Mouse (Mus musculus) hindbrain, postnatal 0 days (tissue): ENCODE data around the gene Ephb2. TPM values are rescaled to one million over a fixed set of nuclear protein-coding genes. Genes with fewer than 3 reads are reported as not detected.

ENCODE experiments used
- ATAC-seq: fragments of 200-750 bp; cut with Nextera tagmentation; 2 replicates; pipeline ENCODE4 v1.8.0; 2017; ENCODE audit warnings: mild to moderate bottlenecking, moderate TSS enrichment, moderate library complexity
- DNase-seq: peaks from one replicate; pipeline ENCODE4 v3.0.0-alpha.2; 2015; ENCODE audit warnings: low spot score
- H3K27ac ChIP-seq: fragments of 300-500 bp; sonication (generic); 2 replicates; pipeline ENCODE4 v1.5.1; 2014; ENCODE audit warnings: mild to moderate bottlenecking
- H3K27me3 ChIP-seq: fragments of 300-500 bp; sonication (generic); 2 replicates; pipeline ENCODE4 v1.6.1; 2014; ENCODE audit warnings: low read length, mixed read lengths; ENCODE audit not compliant: insufficient read depth
- H3K36me3 ChIP-seq: fragments of 300-500 bp; sonication (generic); 2 replicates; pipeline ENCODE4 v1.6.1; 2014; ENCODE audit warnings: low read length, mixed read lengths; ENCODE audit not compliant: insufficient read depth
- H3K4me1 ChIP-seq: fragments of 300-500 bp; sonication (generic); 2 replicates; pipeline ENCODE4 v1.6.1; 2014; ENCODE audit warnings: antibody characterized with exemption, low read length, mixed read lengths; ENCODE audit not compliant: insufficient read depth
- H3K4me2 ChIP-seq: fragments of 300-500 bp; sonication (generic); 2 replicates; pipeline ENCODE4 v1.6.1; 2014; ENCODE audit warnings: low read depth, mild to moderate bottlenecking, low read length, moderate library complexity, mixed read lengths
- H3K4me3 ChIP-seq: fragments of 300-500 bp; sonication (generic); 2 replicates; pipeline ENCODE4 v1.5.1; 2014; ENCODE audit warnings: low read length
- H3K9ac ChIP-seq: fragments of 300-500 bp; sonication (generic); replicated peaks from 2 replicates; pipeline ENCODE4 v1.6.1; 2014; ENCODE audit warnings: mild to moderate bottlenecking, low read length, moderate library complexity, mixed read lengths
- H3K9me3 ChIP-seq: fragments of 300-500 bp; sonication (generic); 2 replicates; pipeline ENCODE4 v1.6.1; 2016; ENCODE audit warnings: low read length, mixed read lengths
- CTCF ChIP-seq: IDR thresholded peaks from 2 replicates; pipeline ENCODE4 v1.5.1; 2016; ENCODE audit warnings: antibody characterized with exemption, control low read depth, low read depth
- WGBS: fragments of 180-500 bp; shearing (Covaris S2); extraction: QIAGEN DNeasy Blood & Tissue Kit; methylation state at CpG from one replicate; pipeline ENCODE4 v1.1.7; 2014; 5-methylcytosine and 5-hydroxymethylcytosine counted together
- polyA plus RNA-seq: library from polyadenylated mRNA; unstranded; fragments of >200 nt; fragmentation: Nextera tagmentation; extraction: Ambion mirVana; gene quantifications from 2 replicates; pipeline ENCODE4 v1.2.1, GENCODE M21; 2015
- total RNA-seq: library from RNA; depleted of rRNA; stranded (reverse); fragments of >200 nt; gene quantifications from 2 replicates; pipeline ENCODE4 v1.2.3, GENCODE M21; 2014

Ephb2 gene
- total and polyA plus RNA-seq, 2 experiments from 2014 or later, result 13.0 to 136 TPM

- no peak overlapping the region for H3K4me2 ChIP-seq
- no peak for TF ChIP-seq CTCF
- no peak overlapping the region for H3K9ac ChIP-seq
- H3K27ac ChIP-seq, result no peak overlapping the region
- WGBS, result 89% methylated on average over 4 of the region's 4 CpGs
- no peak overlapping the region for H3K4me3 ChIP-seq
- H3K36me3 ChIP-seq, result no peaks in the 10 kb centered on the region
- H3K27me3 ChIP-seq, result no peaks in the 10 kb centered on the region
- ATAC-seq, result no peak
- H3K9me3 ChIP-seq, result no peaks in the 10 kb centered on the region
- DNase-seq, result no peak
- peaks cover 5% of the 10 kb centered on the region; the same call in 1 of the 2 replicates for H3K4me1 ChIP-seq
These were observed 6.2 kb upstream of the Ephb2 start for GRCm38 (mm10) chr4:136842033-136842432.

- DNase-seq, result peak; percentile 91
- peaks cover 6% of the 10 kb centered on the region; the same call in 1 of the 2 replicates for H3K4me1 ChIP-seq
- H3K9ac ChIP-seq, result no peak overlapping the region
- H3K9me3 ChIP-seq, result no peaks in the 10 kb centered on the region
- no peaks in the 10 kb centered on the region for H3K27me3 ChIP-seq
- WGBS, result 5% methylated on average over 5 of the region's 5 CpGs
- H3K4me3 ChIP-seq, result no peak overlapping the region
- peak; percentile 64; the same call in 1 of the 2 replicates for ATAC-seq
- no peak overlapping the region for H3K27ac ChIP-seq
- H3K4me2 ChIP-seq, result no peak overlapping the region
- no peaks in the 10 kb centered on the region for H3K36me3 ChIP-seq
- TF ChIP-seq CTCF, result peak; percentile 93
These were observed 5.3 kb upstream of the Ephb2 start for GRCm38 (mm10) chr4:136841056-136841455.

GRCm38 (mm10) chr4:136838462-136838861 is 2.7 kb upstream of the Ephb2 start:
- Histone ChIP-seq H3K9ac (no peak overlapping the region), H3K27me3 (no peaks in the 10 kb centered on the region), H3K4me2 (no peak overlapping the region), H3K9me3 (no peaks in the 10 kb centered on the region), H3K27ac (no peak overlapping the region), H3K4me3 (no peak overlapping the region), H3K4me1 (peaks cover 17% of the 10 kb centered on the region), H3K36me3 (no peaks in the 10 kb centered on the region)
- DNase-seq, result no peak
- 36% methylated on average over 9 of the region's 9 CpGs for WGBS
- no peak for ATAC-seq
- no peak for TF ChIP-seq CTCF

- H3K4me2 ChIP-seq, result no peak overlapping the region
- no peaks in the 10 kb centered on the region for H3K27me3 ChIP-seq
- H3K36me3 ChIP-seq, result no peaks in the 10 kb centered on the region
- H3K4me3 ChIP-seq, result no peak overlapping the region
- H3K27ac ChIP-seq, result no peak overlapping the region
- no peak for DNase-seq
- H3K9ac ChIP-seq, result no peak overlapping the region
- no peaks in the 10 kb centered on the region for H3K9me3 ChIP-seq
- H3K4me1 ChIP-seq, result peaks cover 21% of the 10 kb centered on the region
- no peak for TF ChIP-seq CTCF
- WGBS, result 48% methylated on average over 9 of the region's 9 CpGs
- ATAC-seq, result no peak
These were observed 2.2 kb upstream of the Ephb2 start for GRCm38 (mm10) chr4:136838026-136838425.

GRCm38 (mm10) chr4:136836387-136836931 is 671 bp upstream of the Ephb2 start:
- Histone ChIP-seq H3K4me1 (peaks cover 31% of the 10 kb centered on the region), H3K27me3 (no peaks in the 10 kb centered on the region), H3K36me3 (no peaks in the 10 kb centered on the region), H3K9ac (peak overlapping the region; percentile 92), H3K9me3 (no peaks in the 10 kb centered on the region), H3K4me3 (peak overlapping the region; percentile 87), H3K27ac (peak overlapping the region; percentile 98), H3K4me2 (peak overlapping the region; percentile 91)
- 0 out of 2 replicates have a peak, but pooled peaks have one; percentile 1 for TF ChIP-seq CTCF
- 1% methylated on average over 27 of the region's 27 CpGs for WGBS
- ATAC-seq (peak; percentile 75), DNase-seq (peak; percentile 84)

GRCm38 (mm10) chr4:136834815-136835620 is 770 bp downstream of the Ephb2 start:
- TF ChIP-seq CTCF, result no peak

GRCm38 (mm10) chr4:136834439-136834814 is 1.4 kb downstream of the Ephb2 start:
- peak overlapping the region; percentile 87 for H3K4me3 ChIP-seq
- DNase-seq, result peak; percentile 35
- H3K9me3 ChIP-seq, result no peaks in the 10 kb centered on the region
- peak overlapping the region; percentile 91 for H3K4me2 ChIP-seq
- peaks cover 31% of the 10 kb centered on the region for H3K4me1 ChIP-seq
- 5% methylated on average over 12 of the region's 12 CpGs for WGBS
- no peak for TF ChIP-seq CTCF
- H3K36me3 ChIP-seq, result no peaks in the 10 kb centered on the region
- H3K27ac ChIP-seq, result 0 out of 2 replicates have a peak overlapping the region, but pooled peaks have one; percentile 98
- no peak for ATAC-seq
- H3K9ac ChIP-seq, result peak overlapping the region; percentile 92
- H3K27me3 ChIP-seq, result no peaks in the 10 kb centered on the region

More at GRCm38 (mm10) chr4:136834815-136835620, 770 bp downstream of the Ephb2 start:
- Histone ChIP-seq H3K27me3 (no peaks in the 10 kb centered on the region), H3K4me2 (peak overlapping the region; percentile 91), H3K4me1 (peaks cover 31% of the 10 kb centered on the region), H3K27ac (peak overlapping the region; percentile 98), H3K9ac (peak overlapping the region; percentile 92), H3K36me3 (no peaks in the 10 kb centered on the region), H3K4me3 (peak overlapping the region; percentile 87), H3K9me3 (no peaks in the 10 kb centered on the region)
- DNase-seq, result peak; percentile 58
- under 1% methylated on average over 54 of the region's 76 CpGs for WGBS
- ATAC-seq, result peak; percentile 36
